Mouse (Mus musculus) regulatory T cell (primary cell): ENCODE results near the gene Ascl2.

Experiments used
- in situ Hi-C: fragments of 300-600 bp; cut with MboI, MseI; formaldehyde crosslinking; loops from one replicate; pipeline ENCODE4 v1.15.1; 2025; ENCODE audit warnings: high pct_unique_total_duplicates

Gene Ascl2

DNA sequence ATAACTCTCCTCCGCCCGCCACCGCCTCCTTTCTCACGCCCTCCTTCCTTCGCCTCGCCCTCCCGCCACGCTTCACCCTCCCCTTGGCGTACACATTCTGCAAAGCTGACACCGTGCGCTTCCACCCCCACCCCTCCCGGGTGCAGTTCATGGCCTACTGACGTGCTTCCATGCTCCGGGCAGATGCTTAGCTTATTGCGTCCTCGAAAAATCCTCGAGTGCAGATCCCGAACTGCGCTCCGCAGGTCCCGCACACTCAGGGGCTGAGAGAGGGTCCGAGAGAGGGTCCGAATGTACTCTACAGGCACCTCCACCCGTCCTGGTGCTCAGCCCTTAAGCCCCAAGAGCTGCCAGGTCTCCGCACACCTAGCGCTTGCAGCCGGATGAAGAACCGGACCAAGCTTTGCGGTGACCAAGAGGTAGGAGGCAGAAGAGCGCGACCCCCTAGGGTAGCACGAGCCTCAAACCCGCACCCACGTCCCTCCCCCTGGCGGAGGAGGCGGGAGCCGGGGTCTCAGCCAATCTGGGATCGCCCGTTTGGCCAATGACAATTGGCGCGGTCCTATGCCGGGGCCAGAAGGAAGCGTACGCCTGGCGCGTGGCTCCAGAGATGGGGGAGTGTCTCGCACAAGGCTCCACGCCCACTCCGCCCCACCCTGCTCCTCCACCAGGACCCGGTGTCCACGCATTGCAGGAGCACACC, at the start of gene Ascl2:
Gene Ascl2 (minus strand): TSS at position 456 of the 703 bp plus-strand sequence.
- in situ Hi-C loops: no loop called here

- in situ Hi-C loops: no loop called here
Observed at GRCm38 (mm10) chr7:143017181-143017580, 48.1 kb upstream of the Ascl2 start.

GRCm38 (mm10) chr7:143016424-143017142, 47.5 kb upstream of the Ascl2 start:
- in situ Hi-C loops: no loop called here

- in situ Hi-C loops: no loop called here
Observed at GRCm38 (mm10) chr7:143015755-143016423, 46.8 kb upstream of the Ascl2 start.

DNA sequence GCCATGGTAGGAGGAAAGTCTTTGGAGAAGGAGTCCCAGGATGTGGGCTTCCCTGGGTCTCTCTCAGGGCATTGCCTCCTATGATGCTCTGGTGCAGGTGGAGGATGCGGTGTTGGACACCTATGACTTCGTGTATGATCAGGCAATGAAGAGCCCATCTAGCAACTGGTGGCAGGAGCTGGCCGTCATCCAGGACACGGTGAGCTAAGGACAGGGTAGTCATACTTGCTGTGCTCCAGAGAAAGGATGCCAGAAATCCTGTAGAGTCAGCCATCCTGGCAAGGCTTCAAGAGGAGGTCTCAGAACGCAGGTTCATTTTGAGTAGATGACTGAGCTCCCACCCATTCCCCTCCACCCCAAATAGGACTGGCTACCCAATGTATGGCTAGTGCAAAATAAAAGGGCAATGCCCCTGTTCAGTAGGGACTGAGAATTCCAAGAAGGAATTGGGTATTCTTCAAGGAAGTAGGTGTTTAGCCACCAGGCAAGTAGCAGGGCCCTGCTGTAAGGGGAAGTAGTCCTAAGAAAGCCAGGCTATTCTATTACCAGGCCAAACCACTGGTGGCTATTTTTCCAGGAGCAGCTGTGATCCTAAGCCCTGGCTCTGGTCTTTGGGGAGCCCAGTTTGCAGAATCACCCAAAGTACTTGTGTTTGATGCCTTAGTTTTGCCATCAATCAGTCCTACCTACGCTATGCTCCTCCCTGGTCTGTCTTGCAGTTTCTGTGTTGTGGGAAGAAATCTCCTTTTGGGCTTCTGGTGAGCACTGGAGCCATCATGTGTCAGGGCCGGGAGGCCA, 46.0 kb upstream of the Ascl2 start:
- in situ Hi-C loops: no loop called here

DNA sequence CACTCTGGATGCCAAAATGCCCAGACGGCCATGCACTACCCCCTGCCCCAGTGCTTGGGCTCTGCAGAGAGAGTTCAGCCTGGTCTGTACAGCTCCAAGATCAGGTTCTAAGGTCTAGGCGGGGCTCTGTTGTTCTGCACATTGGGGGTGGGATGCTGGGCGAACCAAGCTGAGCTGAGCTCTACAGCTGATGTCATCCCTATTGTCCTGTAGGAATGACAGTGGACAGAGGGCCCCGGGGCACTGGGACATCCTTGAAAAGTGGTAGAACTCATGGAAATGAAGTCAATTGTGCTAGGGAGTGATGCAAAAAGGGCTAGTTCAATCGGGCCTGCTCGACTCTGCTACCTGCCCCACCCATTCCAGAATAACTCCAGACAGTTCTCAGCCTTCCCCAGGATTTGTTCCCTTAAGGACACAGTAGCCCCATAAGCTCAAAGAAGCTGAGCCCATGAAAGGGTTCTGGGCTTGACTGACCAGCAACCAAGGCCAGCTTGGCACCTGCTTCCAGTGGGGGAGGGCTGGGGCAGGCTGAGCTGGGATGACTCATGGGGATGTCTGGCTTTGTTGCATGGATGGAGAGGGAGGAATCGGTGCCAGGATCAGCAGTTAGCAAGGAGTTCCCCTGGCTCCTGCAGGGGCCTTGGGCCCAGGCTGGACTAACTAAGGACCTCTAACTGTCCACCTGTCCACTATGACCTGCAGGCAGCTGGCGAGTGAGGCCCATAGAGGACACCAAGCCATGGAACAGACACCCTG, 44.5 kb upstream of the Ascl2 start:
- in situ Hi-C loops: no loop called here

DNA sequence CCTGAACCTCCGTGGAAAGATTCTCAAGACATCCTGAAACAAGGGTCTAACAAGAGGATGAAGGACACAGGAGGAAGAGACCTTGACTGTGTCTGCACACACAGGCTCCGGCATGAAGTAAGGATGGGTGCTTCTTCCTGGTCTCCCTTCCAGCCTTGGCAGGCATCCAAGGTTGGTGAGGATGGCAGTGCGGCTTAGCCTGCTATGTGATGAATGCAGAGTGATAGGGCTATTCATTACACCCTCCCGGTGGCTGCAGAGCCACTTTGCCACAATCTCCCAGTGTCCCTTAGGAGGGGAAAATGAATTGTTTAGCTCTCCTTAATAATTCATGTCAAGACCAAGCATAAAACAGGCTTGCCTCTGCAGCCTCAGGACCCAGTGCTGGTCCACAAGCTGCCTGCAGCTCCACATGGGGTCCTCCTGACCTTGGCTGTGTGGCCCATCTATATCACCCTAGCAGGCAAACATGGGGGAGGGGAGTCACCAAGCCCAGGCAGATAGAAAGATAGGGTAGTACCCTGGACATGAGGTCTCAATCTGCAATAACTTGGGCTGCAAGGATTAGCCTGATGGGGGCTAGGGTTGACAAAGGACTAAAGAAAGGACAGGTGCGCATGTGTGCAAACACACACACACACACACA, 43.3 kb upstream of the Ascl2 start:
- in situ Hi-C loops: no loop called here

DNA sequence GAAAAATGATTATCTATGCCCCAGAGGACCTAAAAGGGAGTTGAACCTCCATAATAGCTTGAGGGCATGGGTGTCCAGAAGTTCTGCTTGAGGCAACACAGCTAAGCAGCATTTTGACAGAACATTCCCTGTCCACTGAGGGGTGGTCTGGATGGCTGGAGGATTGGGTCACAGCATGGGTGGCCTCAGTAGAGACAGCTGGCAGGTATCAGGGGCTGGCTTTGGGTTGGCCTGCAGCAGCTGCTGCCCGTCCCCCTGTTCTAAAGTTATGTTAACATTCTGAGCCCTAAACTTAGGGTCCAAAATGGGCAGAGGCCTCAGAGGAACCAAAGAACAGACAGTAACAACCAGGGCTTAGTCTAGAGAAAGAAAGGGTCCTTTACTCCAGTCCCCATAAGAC, 42.2 kb upstream of the Ascl2 start:
- in situ Hi-C loops: no loop called here

DNA sequence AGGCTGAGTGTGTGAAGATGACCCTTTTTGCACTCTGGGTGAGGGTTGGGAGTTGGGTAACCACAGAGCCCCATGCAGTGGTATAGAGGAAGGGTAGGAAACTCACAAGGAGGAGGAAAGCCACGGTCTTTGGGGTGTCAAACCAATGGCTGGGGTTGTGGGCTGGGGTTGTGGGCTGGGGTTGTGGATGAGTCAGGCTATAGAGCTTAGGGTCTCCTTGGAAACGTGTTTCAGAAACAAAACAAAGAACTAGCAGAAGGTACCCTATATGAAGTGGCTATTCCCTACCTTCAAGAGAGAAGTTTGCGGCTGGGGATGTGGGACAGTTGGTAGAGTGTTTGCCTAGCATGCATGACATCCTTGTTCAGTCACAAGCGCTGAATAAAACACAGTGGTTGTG, 40.9 kb upstream of the Ascl2 start:
- in situ Hi-C loops: loop anchor here (5.0 kb wide), 1 partner anchor 42 kb away; the partner anchor contains the start of gene Cd81

DNA sequence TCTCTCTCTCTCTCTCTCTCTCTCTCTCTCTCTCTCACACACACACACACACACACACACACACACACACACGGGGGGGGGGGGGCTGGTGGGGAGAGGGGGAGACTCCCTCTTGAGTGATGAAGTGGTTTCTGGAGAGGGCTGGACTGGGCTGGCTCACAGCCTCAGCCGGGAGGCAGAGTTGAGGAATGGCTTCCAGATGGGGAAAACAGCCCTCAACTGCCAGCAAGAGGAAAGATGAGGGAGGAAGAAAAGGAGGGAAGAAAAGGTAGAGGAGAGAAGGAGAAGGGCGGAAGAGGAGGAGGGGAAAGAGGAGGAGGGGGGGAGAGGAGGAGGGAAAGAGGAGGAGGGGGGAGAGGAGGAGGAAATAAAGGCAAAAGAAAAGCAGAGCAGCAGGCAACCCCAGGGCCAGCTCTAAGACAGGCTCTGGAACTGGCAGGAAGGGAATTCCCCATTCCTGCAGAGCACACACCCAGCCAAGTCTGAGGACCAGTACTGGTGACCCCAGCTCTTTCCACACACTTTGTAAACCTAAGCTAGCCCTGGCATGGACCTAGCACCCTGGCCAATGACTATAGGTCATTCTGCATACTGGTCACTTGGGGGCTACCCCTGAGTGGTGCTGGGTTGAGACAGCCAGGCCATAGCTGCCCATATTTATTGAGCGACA, 40.1 kb upstream of the Ascl2 start:
- in situ Hi-C loops: loop anchor here (5.0 kb wide), 1 partner anchor 43 kb away; the partner anchor contains the start of gene Cd81

DNA sequence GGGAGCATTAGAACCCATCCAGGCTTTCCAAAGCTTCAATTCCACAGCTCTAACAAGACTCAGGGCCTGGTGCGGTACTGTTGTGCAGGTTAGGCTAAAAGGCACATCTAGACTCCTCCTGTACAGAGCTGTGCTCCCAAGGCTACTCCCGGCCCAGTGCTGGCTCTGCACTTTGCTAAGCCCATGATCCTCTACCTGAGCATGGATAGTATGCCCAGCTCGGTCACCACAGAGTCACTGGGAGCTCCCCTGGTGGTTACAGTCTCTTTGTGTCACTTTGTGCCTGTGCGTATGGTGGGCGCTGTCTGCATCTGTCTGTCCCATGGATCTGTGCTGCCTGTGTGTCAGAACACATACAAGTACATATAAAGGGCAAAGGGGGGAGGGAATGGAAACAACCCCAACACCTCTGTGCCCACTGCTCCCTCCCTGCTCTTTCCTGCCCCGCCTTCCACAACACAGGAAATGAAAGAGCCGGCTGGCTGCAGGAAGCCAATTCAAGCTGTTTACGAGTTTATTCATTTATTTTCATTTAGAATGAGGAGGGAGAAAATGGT, 39.4 kb upstream of the Ascl2 start:
- in situ Hi-C loops: loop anchor here (5.0 kb wide), 1 partner anchor 44 kb away; the partner anchor contains the start of gene Cd81

DNA sequence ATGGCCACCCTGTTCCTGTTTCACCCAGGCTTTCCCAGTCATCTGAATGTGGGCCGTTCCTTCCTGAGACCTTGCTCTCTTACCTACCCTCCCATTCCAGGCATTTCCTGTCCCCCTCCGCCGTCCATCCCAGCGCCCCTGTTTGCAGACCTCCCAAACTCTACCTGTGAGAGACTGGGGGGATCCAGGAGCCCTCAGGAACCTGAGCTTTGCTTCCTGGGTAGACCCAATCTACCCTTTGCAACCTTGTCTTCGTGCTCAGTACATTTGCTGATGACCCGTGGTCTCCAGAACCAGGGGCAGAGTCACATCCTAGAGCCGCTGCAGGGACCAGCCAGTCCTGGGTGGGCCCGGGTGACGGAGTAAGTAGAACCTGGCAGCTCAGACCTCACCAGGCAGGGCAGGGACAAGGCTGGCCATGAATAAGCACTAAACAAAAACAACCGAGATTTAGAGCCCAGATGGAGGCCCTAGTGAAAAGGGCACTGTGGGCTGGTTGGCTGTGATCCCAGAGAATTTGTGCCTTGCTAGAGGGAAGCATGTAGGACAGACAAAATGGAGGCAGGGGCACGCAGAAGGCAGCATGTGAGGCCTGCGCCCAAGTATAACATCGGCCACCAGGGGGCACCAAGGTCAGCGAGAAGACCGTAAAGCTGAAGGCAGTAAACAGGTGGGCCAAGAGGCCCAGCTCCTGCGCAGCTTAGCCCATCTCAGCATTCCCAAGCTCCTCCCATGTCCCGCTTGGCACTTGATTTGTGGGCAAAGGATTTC, 38.7 kb upstream of the Ascl2 start:
- in situ Hi-C loops: loop anchor here (5.0 kb wide), 1 partner anchor 45 kb away; the partner anchor contains the start of gene Cd81

- in situ Hi-C loops: loop anchor here (5.0 kb wide), 1 partner anchor 45 kb away; the partner anchor contains the start of gene Cd81
Observed at GRCm38 (mm10) chr7:143006756-143007598, 37.9 kb upstream of the Ascl2 start.

GRCm38 (mm10) chr7:143006097-143006755, 37.2 kb upstream of the Ascl2 start:
- in situ Hi-C loops: loop anchor here (5.0 kb wide), 1 partner anchor 46 kb away; the partner anchor contains the start of gene Cd81

- in situ Hi-C loops: loop anchor here (5.0 kb wide), 1 partner anchor 47 kb away; the partner anchor contains the start of gene Cd81
Observed at GRCm38 (mm10) chr7:143005344-143006096, 36.5 kb upstream of the Ascl2 start.

GRCm38 (mm10) chr7:143004727-143005343, 35.8 kb upstream of the Ascl2 start, which contains the start of gene Tspan32:
Gene Tspan32 (plus strand): TSS chr7:143005046.
- in situ Hi-C loops: loop anchor here (5.0 kb wide), 2 partner anchors 47 to 468 kb away; partner anchors contain the start of gene Cd81
